Mouse (Mus musculus): ENCODE results near the gene Accs. TPM values are rescaled to one million over a fixed set of nuclear protein-coding genes. Genes with fewer than 3 reads are reported as not detected.

The Accs gene
- total and polyA plus RNA-seq, 2 experiments: 4.1 to 7.2 TPM

GRCm38 (mm10) chr2:93807440-93807839, 42.3 kb downstream of the Accs start:
- H3K27ac ChIP-seq (replicated peaks; ENCODE audit: insufficient read depth, low read depth, low read length): no peak overlapping the region
- peaks cover 18% of the 10 kb centered on the region; the same call in 1 of the 2 replicates for H3K36me3 ChIP-seq (ENCODE audit: control insufficient read depth, insufficient read depth, low read length)
- no peaks in the 10 kb centered on the region; the same call in 1 of the 2 replicates for H3K79me2 ChIP-seq (ENCODE audit: control insufficient read depth, insufficient read depth, low read length)
- H3K4me1 ChIP-seq (ENCODE audit: control insufficient read depth, insufficient read depth, low read length): no peaks in the 10 kb centered on the region
- no peak overlapping the region for H3K4me3 ChIP-seq (ENCODE audit: insufficient read depth, low read depth, low read length)
- H3K27me3 ChIP-seq (ENCODE audit: control insufficient read depth, insufficient read depth, low read length): no peaks in the 10 kb centered on the region
- 91% methylated on average over 8 of the region's 8 CpGs for WGBS
- no peak for DNase-seq (ENCODE audit: extremely low read depth, low read depth, low spot score)
- TF ChIP-seq POLR2A (IDR thresholded peaks at IDR 0.05; ENCODE audit: extremely low read depth, insufficient read depth, low read length) (no peak), CTCF (IDR thresholded peaks at IDR 0.05; ENCODE audit: low read depth, low read length) (no peak)
- H3K9ac ChIP-seq (ENCODE audit: low read depth, low read length): no peak overlapping the region

GRCm38 (mm10) chr2:93806487-93807201, 43.1 kb downstream of the Accs start:
- Histone ChIP-seq H3K36me3 (ENCODE audit: control insufficient read depth, insufficient read depth, low read length) (peaks cover 19% of the 10 kb centered on the region; the same call in 1 of the 2 replicates), H3K79me2 (ENCODE audit: control insufficient read depth, insufficient read depth, low read length) (no peaks in the 10 kb centered on the region; the same call in 1 of the 2 replicates), H3K4me3 (ENCODE audit: insufficient read depth, low read depth, low read length) (no peak overlapping the region), H3K9ac (ENCODE audit: low read depth, low read length) (no peak overlapping the region), H3K27me3 (ENCODE audit: control insufficient read depth, insufficient read depth, low read length) (no peaks in the 10 kb centered on the region), H3K4me1 (ENCODE audit: control insufficient read depth, insufficient read depth, low read length) (no peaks in the 10 kb centered on the region), H3K27ac (replicated peaks; ENCODE audit: insufficient read depth, low read depth, low read length) (no peak overlapping the region)
- 94% methylated on average over 6 of the region's 6 CpGs for WGBS
- TF ChIP-seq CTCF (IDR thresholded peaks at IDR 0.05; ENCODE audit: low read depth, low read length): no peak
- TF ChIP-seq POLR2A (IDR thresholded peaks at IDR 0.05; ENCODE audit: extremely low read depth, insufficient read depth, low read length): no peak
- no peak for DNase-seq (ENCODE audit: extremely low read depth, low read depth, low spot score)

DNA sequence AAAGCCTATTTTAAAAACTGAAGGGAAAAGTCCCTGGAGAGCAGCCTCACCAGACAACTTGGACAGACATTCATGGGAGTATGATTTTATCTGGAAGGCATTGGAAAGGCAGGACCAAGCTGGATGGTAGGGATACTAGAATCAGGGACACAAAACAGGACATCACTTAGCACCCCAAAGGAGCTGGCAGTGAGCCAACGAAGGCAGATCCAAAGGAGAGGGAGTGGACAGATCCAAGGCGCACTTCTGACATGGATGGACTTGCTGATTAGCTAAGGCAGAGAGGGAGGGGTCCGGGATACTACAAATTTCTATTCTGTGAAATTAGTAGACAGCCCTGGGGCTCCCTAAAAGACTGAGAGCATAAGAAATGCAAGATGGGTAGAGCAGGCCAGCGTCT, 44.2 kb downstream of the Accs start:
- Histone ChIP-seq H3K36me3 (ENCODE audit: control insufficient read depth, insufficient read depth, low read length) (peaks cover 15% of the 10 kb centered on the region; the same call in 1 of the 2 replicates), H3K27ac (replicated peaks; ENCODE audit: insufficient read depth, low read depth, low read length) (no peak overlapping the region), H3K79me2 (ENCODE audit: control insufficient read depth, insufficient read depth, low read length) (no peaks in the 10 kb centered on the region), H3K9ac (ENCODE audit: low read depth, low read length) (no peak overlapping the region), H3K27me3 (ENCODE audit: control insufficient read depth, insufficient read depth, low read length) (no peaks in the 10 kb centered on the region), H3K4me3 (ENCODE audit: insufficient read depth, low read depth, low read length) (no peak overlapping the region), H3K4me1 (ENCODE audit: control insufficient read depth, insufficient read depth, low read length) (no peaks in the 10 kb centered on the region)
- DNase-seq (ENCODE audit: extremely low read depth, low read depth, low spot score): no peak
- WGBS: 79% methylated on average over 4 of the region's 4 CpGs
- no peak for TF ChIP-seq POLR2A (IDR thresholded peaks at IDR 0.05; ENCODE audit: extremely low read depth, insufficient read depth, low read length)
- no peak for TF ChIP-seq CTCF (IDR thresholded peaks at IDR 0.05; ENCODE audit: low read depth, low read length)

DNA sequence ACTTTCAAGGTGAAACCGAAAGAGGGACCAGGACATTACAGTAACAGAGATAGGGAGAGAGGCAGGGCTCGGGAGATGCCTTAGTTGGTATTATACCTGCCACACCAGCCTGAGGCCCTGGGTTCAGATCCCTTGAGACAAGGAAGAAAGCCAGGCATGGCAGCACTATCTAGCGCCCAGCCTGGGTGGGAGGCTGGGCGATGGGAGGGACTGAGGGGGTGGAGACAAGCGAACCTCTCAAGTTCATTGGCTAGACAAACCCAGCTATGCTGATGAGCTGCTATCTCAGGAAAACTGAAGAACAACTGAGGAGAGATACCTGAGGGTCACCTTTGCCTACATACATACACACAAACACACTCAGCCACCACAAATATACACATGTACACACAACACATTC, 44.7 kb downstream of the Accs start:
- Histone ChIP-seq H3K27me3 (ENCODE audit: control insufficient read depth, insufficient read depth, low read length) (no peaks in the 10 kb centered on the region), H3K27ac (replicated peaks; ENCODE audit: insufficient read depth, low read depth, low read length) (no peak overlapping the region), H3K4me1 (ENCODE audit: control insufficient read depth, insufficient read depth, low read length) (no peaks in the 10 kb centered on the region), H3K4me3 (ENCODE audit: insufficient read depth, low read depth, low read length) (no peak overlapping the region), H3K36me3 (ENCODE audit: control insufficient read depth, insufficient read depth, low read length) (peaks cover 15% of the 10 kb centered on the region; the same call in 1 of the 2 replicates), H3K9ac (ENCODE audit: low read depth, low read length) (no peak overlapping the region), H3K79me2 (ENCODE audit: control insufficient read depth, insufficient read depth, low read length) (no peaks in the 10 kb centered on the region)
- 96% methylated on average over 5 of the region's 5 CpGs for WGBS
- no peak for DNase-seq (ENCODE audit: extremely low read depth, low read depth, low spot score)
- TF ChIP-seq POLR2A (IDR thresholded peaks at IDR 0.05; ENCODE audit: extremely low read depth, insufficient read depth, low read length): no peak
- no peak for TF ChIP-seq CTCF (IDR thresholded peaks at IDR 0.05; ENCODE audit: low read depth, low read length)

GRCm38 (mm10) chr2:93802947-93803346, 46.8 kb downstream of the Accs start:
- Histone ChIP-seq H3K27ac (replicated peaks; ENCODE audit: insufficient read depth, low read depth, low read length) (no peak overlapping the region), H3K4me3 (ENCODE audit: insufficient read depth, low read depth, low read length) (no peak overlapping the region), H3K9ac (ENCODE audit: low read depth, low read length) (no peak overlapping the region), H3K27me3 (ENCODE audit: control insufficient read depth, insufficient read depth, low read length) (no peaks in the 10 kb centered on the region), H3K4me1 (ENCODE audit: control insufficient read depth, insufficient read depth, low read length) (no peaks in the 10 kb centered on the region), H3K36me3 (ENCODE audit: control insufficient read depth, insufficient read depth, low read length) (peaks cover 13% of the 10 kb centered on the region; the same call in 1 of the 2 replicates), H3K79me2 (ENCODE audit: control insufficient read depth, insufficient read depth, low read length) (no peaks in the 10 kb centered on the region)
- TF ChIP-seq POLR2A (IDR thresholded peaks at IDR 0.05; ENCODE audit: extremely low read depth, insufficient read depth, low read length) (no peak), CTCF (IDR thresholded peaks at IDR 0.05; ENCODE audit: low read depth, low read length) (no peak)
- WGBS: 93% methylated on average over 2 of the region's 2 CpGs
- DNase-seq (ENCODE audit: extremely low read depth, low read depth, low spot score): no peak

GRCm38 (mm10) chr2:93801097-93801496, 48.6 kb downstream of the Accs start:
- H3K27me3 ChIP-seq (ENCODE audit: control insufficient read depth, insufficient read depth, low read length): no peaks in the 10 kb centered on the region
- no peaks in the 10 kb centered on the region for H3K79me2 ChIP-seq (ENCODE audit: control insufficient read depth, insufficient read depth, low read length)
- no peak overlapping the region for H3K27ac ChIP-seq (replicated peaks; ENCODE audit: insufficient read depth, low read depth, low read length)
- H3K4me1 ChIP-seq (ENCODE audit: control insufficient read depth, insufficient read depth, low read length): no peaks in the 10 kb centered on the region
- no peak overlapping the region for H3K9ac ChIP-seq (ENCODE audit: low read depth, low read length)
- H3K36me3 ChIP-seq (ENCODE audit: control insufficient read depth, insufficient read depth, low read length): peaks cover 13% of the 10 kb centered on the region; the same call in 1 of the 2 replicates
- no peak overlapping the region for H3K4me3 ChIP-seq (ENCODE audit: insufficient read depth, low read depth, low read length)
- no peak for TF ChIP-seq CTCF (IDR thresholded peaks at IDR 0.05; ENCODE audit: low read depth, low read length)
- TF ChIP-seq POLR2A (IDR thresholded peaks at IDR 0.05; ENCODE audit: extremely low read depth, insufficient read depth, low read length): no peak
- WGBS: 96% methylated on average over 7 of the region's 7 CpGs
- DNase-seq (ENCODE audit: extremely low read depth, low read depth, low spot score): no peak
